Mouse (Mus musculus) left cerebral cortex, adult 18-20 months (tissue): ENCODE measurements around the gene Klhl3. TPM values are rescaled to one million over a fixed set of nuclear protein-coding genes. Genes with fewer than 3 reads are reported as not detected.
"Not testable (repeated sequence)": the region's sequence is repeated elsewhere in the genome, so short reads cannot be mapped to it uniquely, and the experiment has no call there.

Experiments
- DNase-seq, 2 experiments: peaks; one replicate each; pipeline ENCODE4 v3.0.0; 2021 to 2022; ENCODE audit warnings: low spot score in 2 of 2, mixed read lengths in 1 of 2
- long read RNA-seq, 2 experiments: library from polyadenylated mRNA; stranded (forward); transcript quantifications; one replicate each; pipeline ENCODE4 v2.0.0; 2021
- total RNA-seq, 2 experiments: library from RNA; stranded (reverse); gene quantifications; 2 replicates each; pipeline ENCODE4 v1.2.3; 2021

Klhl3 gene
- total RNA-seq, result 10 to 100 TPM; 30.1 to 33.9 TPM
- long read RNA-seq, experiment 1, partial matches to known transcripts, result 0 of 6 reads
- long read RNA-seq, experiment 1, other reads (novel, unspliced or antisense), result 6 of 6 reads
- long read RNA-seq, experiment 2, partial matches to known transcripts, result 0 of 6 reads
- long read RNA-seq, experiment 2, other reads (novel, unspliced or antisense), result 6 of 6 reads

DNA sequence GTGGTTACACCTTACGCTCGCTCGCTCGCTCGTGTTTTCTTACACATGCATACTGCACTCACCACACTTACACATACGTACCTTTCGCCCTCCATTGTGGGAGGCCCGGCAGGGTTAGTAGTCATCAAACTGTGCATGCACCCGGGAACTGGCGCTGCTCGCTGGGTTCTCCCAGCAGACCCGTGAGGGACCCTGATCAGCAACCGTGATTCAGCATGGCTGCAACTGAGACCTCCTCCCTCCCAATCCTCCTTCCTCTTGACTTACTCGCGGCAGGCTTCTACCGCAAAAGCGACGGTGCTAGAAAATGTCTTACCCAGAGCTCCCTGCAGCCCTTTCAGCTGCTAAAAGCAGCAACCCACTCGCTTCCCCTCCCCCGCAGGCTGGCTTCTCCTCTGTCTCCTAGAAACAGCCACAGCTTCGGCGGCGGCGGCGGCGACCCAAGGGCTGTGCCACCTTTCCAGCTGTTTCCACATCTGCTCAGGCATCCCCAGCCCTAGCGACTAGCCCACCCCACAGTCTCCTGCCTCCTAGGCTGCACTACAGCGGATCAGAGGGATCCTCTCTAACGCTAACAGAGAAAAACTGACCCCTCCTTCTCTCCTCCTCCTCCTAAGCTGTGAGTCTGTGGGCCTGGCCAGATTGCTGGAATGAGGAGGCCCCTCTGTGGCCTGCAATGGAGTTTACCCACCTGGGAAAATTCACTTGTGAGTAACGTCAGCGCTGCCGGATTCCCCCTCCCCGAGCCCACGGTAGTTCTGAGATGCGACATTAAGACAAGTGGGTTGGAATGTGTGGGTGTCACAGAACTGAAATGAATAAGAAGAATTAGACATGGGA lies at the start of gene Klhl3:
Klhl3 (minus strand) TSS at position 532 of the 840 bp plus-strand sequence.
- peak; percentile 79 to 89 for DNase-seq

DNA sequence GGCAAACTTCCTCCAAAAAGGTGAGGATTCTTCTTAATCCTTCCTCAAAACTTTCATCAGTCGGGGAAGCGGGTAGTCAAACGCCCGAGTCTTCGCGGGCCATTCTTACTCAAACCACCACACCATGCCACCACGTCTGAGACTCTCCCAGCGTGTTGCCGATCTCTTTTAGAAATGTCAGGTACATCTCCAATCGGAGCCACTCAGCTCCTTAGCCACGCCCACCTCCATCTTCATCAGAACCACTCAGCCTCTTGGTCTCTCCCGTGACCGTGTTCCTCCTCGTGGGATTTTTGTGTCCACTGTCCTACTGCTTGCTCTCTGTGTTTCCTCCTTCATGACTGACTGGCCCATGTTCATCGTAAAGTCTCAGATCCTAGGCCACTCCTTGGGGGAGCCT lies 47.4 kb upstream of the Klhl3 start:
- DNase-seq, result no peak

DNA sequence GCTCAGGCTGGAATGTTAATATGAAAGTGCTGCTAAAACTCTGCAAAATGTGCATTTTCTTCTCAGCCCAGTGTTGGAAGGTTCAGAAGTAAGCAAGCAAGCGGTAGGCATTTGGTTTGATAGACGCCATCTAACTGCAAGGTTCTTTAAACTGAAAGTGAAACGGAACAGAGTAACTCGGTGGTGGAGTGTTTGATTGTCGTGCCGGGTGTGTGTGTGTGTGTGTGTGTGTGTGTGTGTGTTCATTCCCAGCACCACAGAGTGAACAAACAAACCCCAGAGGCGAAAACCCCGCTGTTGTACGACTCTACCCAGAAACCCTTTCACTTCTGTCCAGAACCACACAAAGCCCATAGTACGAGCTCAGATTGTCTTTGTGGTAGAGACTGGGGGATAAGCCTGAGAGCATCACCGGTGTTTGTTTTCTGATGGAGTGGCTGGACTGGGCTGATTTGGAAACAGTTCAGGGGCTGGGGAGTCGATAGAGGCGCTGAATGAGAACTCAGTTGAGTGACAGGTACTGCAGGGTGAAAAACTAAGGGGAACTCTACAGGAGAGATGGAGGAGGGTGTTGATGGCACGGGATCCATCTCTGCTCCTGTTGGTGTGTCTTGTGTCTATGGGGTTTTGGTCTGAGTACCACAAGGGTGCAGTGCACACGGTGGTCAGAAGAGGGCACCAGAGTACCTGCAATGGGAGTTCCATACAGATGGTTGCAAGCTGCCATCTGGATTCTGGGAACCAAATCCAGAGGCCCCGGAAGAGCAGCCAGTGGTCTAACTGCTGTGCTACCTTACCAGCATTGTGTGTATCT lies 44.9 kb upstream of the Klhl3 start:
- DNase-seq, result peak; percentile 86 to 88

DNA sequence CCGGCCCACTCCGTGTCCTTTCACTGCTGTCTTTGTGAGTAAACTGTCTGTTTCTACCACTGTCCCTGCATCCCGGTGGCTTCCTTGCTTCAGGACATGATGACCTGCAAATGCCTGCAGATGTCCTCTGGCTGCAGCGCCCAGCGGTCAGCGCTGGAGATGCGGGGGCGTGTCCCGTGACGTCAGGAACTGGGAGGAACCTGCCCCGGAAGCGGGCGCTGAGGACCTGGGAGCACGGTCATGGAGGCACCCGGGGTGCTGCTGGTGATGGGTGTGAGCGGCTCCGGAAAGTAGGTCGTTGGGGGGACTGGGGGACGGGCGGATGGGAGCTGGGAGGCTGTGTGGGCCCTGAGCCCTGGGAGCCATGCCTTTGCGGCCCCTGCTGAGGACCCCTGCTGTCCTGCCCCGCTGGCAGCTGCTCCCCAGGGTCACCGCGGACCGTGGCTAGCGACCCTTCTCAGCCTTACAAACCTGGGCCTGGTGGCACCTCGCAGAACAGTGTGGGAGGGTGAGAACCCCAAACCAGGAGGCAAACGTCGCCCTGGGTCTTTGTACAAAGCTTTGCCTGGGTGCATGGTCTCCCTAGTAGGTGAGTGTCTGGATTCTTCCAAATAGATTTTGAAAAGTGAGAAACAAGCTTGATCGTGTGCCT lies 44.2 kb upstream of the Klhl3 start, which contains the start of gene Idnk:
Idnk (plus strand) TSS at position 203 of the 652 bp plus-strand sequence.
- peak; percentile 85 to 90 for DNase-seq

DNA sequence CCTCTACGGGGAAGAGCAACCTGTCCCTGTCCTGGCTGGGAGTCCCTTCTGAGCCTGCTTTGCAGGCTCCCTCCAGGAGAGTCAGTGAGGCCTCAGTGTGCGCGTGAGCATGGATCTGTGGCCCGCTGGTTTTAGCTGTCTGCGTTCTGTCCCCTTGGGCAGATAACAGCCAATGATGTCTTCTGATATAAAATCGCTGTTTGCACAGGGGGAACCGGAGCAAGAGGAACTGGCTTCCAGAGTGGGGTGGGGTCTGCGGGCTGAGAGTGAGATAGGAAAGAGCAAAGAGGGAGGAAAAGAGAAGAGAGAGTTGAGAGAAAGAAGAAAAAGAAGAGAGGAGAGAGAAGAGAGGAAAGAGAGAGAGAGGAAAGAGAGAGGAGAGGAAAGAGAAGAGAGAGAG lies 43.6 kb upstream of the Klhl3 start:
- peak in 1 of 2 experiments; percentile 24 for DNase-seq

DNA sequence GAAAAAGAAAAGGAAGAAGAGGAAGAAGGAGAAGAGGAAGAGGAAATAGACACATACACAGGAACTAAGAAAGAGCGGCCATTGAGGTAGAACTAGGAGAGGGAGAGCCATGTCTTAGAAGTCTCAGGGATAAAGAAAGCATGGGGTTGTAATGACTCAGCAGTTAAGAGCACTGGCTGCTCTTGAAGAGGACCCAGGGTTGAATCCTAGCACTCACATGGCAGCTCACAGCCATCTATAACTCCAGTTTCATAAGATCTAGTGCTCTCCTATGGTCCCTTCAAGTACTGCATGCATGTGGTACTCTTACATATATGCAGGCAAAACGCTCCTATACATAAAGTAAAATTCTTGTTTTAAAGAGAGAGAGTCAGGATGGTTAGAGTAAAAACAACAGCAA lies 42.6 kb upstream of the Klhl3 start:
- no peak for DNase-seq

DNA sequence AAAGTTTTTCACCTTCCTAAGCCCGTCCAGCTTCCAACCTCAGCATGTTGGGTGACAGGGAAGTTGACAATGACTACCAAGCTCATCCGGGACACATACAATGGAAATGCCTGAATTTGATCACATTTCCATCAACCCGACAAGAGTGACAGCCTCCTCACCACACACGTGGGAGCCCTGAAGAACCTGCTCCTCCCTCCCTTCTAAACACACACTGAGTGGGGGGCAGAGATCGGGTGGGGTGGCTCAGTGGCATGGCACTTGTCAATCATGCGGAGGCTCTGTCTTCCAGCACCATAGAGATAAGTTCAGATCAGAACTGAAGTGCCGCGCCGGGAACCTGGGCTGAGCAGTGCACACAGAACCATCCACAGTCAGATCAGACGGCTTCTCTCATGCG lies 37.0 kb upstream of the Klhl3 start:
- DNase-seq, result no peak

DNA sequence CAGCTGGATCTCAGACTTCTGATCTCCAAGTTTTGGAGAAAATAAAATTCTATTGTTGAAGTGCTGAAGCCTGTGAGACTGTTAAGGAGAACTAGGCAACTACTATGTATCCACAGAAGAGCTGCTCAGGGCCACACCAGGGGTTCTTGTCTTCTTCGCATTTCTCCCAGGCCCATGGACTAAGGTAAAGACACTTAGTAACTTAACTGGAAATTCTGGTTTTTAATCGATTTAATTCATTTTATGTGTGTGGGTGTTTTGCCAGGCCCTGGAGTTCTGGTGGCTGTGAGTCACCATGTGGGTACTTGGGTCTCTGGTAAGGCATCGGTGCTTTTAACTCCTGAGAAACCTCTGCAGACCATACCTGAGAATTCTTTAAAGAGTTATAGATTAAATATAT lies 36.2 kb upstream of the Klhl3 start:
- no peak for DNase-seq

DNA sequence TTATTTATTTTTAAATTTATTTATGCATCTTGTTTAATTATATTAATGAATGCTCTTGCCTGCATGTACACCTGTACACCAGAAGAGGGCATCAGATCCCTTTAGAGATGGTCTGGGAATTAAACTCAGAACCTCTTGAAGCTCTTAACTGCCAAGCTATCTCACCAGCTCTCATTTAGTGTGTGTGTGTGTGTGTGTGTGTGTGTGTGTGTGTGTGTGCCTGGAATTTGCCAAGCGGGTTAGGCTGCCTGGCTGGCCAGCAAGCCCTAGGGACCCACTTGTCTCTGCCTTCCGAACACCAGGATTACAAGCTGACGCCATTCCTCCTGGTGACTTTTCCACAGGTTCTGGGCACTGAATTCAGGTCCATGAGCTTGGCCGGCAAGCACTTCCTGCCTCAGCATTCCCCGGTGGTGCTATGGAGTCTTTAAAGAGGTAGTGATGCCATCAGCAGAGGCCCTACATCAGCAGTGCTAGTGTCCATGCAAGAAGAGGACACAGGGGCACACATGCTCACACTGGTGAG lies 35.7 kb upstream of the Klhl3 start:
- no peak for DNase-seq

DNA sequence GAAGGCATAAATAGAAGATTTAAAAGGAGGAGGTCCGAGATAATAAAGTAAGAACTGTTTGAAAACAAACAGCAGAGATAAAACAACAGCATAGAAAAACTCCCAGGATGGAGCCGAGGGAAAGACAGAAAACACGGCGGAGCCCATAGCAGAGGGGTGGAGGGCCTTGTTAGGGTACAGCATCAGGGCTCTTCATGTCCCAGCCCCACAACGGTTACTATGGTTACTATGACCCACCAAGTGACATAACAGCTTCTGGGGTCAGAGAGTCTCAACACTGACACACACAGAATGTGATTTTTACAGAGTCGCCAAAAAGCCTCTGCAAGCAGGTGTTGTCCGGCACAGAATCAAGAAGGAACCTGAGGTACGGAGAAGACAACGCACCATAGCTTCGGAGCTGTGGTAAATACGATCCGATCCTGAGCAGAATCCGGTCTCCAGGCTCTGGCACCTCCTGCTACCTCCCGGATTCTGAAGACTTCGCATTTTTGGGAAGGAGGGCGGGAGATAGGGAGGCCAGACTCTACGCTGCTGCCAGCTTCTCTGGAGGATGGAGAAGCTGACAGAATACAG lies 35.0 kb upstream of the Klhl3 start:
- DNase-seq, result peak; percentile 40 to 49

DNA sequence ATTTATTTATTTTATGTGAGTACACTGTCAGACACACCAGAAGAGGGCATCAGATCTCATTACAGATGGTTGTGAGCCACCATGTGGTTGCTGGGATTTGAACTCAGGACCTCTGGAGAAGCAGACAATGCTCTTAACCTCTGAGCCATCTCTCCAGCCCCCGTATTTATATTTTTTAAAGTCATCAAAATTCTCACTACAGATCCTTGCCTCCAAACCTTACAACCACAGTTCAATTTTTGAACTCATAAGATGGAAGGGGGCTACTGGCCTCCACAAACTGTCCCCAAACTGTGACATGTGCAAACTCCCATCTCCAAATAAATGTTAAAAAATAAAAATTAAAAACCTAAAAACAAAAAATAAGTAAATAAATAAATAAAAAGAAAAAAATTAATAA lies 34.4 kb upstream of the Klhl3 start:
- no peak for DNase-seq

DNA sequence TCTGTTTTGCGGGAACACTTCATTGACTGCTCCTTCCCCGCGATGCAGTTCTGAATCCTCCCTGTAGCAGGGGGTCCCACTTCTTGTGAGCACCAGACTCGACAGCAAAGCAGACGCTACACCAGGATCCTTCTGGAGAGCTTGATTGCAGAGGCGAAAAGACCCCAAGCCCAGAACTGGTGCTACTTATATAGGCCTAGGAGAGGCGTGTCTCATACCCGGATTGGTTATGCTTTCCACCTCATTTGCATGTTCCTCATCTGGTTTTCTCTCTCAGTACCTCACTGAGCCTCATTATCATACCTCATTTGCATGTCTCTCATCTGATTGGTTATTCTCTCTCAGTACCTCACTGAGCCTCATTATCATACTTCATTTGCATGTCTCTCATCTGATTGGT lies 33.2 kb upstream of the Klhl3 start:
- DNase-seq, result not testable (repeated sequence)

DNA sequence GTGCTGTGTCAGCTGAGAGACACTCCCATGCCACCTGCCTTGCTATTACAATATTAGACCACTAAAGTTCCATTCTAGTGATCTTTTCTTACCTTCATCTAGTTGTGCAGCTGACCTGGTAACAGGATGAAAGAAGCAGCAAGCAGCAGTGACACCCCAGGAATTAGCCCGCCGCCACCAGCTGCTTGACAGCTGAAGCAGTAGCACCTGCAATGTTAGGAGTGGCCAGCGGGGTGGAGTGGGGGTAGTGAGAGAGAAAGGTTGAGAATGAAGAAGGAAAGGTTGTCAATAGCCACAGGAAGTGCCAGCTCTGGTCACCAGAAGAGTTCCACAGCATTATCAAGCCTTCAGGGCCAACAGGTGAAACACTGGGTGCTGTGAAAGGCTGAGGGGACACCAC lies 18.3 kb upstream of the Klhl3 start:
- no peak for DNase-seq

DNA sequence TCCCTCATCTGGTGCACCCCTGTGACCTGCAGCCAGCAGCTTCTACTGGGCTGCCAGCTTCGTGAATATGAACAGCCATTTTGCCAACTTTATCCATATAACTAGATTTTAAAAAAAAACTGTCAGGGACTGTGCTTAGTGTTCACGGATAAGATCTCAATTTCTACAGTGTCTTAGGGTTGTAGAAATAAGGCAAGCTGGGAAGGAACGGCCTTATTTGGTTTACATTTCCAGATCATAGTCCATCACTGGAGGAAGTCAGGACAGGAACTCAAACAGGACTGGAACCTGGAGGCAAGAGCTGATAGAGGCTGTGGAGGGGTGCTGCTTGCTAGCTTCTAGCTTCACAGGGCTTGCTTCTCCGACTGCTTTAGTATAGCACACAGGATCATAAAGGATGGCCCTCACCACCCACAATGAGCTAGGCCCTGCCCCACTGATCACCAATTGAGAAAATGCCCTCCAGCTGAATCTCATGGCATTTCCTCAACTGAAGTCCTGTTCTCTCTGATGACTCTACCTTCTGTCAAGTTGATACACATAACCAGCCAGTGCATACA lies 16.4 kb upstream of the Klhl3 start:
- DNase-seq, result no peak

DNA sequence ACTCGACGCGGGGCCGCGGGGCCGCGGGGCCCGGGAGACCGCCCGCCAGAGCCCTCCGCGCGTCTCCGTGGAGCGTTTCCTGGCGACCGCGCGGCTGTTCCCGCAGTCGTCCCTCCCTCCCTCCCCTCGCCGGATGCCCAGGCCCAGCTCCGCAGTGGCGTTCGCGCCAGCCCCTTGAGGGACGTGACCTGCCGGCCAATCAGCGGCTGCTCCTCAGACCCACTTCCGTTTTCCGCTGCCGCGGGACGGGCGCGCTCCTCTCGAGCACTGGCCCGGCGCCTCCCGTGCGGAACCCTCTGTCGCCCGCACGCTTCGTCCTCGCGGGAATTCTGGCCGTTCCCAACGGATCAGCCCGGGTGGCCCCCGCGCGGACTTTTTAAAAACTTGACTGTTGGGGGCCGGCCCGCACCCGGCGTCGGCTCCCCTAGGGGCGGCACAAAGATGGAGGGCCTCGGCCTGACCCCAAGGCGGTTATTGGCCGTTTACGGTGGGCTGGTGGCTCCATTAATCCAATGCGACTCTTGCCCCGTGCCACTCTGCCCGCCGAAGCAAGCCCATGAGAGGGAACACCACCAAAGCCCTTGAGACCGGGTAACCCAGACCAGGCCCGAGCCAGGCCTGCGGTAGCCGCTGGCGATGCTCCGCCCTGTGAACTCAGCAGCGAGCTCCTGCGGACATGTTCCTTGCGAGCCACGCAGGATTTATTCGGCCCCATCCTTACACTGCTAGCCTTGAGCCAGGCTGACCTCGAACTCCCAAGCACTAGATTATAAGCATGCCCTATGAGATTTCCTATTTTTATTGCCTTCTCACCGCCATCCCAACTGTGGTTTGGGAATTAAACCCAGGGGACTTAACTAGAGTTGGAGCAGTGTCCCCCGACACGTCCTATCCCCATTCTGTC lies 15.6 kb upstream of the Klhl3 start:
- peak; percentile 94 to 97 for DNase-seq

DNA sequence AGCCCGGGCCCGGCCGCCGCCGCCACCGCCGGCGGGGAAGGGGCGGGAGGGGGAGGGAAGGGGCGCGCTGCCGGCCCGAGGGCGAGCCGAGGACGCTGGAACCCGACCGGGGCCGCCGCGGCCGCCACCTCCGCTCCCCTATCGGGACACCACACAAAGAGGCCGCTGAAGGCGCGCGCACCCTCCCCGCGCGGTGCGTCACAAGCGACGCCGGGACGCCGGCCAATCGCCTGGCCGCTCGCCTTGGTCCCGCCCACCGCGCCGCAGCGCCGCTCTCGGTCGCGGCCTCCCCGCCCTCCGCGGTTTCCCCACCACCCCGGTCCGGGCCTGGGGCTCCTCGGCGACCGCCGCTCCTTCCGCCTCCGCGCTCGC lies 15.0 kb upstream of the Klhl3 start, which contains the start of gene Hnrnpa0:
Hnrnpa0 (minus strand) TSS at position 161 of the 372 bp plus-strand sequence.
- peak; percentile 91 to 94 for DNase-seq

DNA sequence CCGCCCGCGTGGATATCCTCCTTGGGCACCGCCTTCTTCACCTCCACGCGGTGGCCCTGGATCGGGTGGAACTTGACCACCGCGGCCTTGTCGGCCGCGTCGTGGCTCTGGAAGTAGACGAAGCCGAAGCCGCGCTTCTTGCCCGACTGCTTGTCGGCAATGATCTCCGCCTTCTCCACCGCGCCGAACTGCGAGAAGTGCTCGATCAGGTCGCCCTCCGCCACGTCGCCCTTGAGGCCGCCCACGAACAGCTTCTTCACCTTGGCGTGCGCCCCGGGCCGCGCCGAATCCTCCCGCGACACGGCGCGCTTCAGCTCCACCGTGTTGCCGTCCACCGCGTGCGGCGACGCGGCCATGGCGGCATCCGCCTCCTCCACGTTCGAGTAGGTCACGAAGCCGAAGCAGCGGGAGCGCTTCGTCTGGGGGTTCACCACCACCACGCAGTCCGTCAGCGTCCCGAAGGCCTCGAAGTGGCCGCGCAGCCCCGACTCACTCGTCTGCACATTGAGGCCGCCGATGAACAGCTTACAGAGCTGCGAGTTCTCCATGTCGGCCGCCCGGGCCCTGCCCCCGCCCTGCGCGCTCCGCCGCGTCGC lies 14.5 kb upstream of the Klhl3 start:
- peak; percentile 45 to 74 for DNase-seq

DNA sequence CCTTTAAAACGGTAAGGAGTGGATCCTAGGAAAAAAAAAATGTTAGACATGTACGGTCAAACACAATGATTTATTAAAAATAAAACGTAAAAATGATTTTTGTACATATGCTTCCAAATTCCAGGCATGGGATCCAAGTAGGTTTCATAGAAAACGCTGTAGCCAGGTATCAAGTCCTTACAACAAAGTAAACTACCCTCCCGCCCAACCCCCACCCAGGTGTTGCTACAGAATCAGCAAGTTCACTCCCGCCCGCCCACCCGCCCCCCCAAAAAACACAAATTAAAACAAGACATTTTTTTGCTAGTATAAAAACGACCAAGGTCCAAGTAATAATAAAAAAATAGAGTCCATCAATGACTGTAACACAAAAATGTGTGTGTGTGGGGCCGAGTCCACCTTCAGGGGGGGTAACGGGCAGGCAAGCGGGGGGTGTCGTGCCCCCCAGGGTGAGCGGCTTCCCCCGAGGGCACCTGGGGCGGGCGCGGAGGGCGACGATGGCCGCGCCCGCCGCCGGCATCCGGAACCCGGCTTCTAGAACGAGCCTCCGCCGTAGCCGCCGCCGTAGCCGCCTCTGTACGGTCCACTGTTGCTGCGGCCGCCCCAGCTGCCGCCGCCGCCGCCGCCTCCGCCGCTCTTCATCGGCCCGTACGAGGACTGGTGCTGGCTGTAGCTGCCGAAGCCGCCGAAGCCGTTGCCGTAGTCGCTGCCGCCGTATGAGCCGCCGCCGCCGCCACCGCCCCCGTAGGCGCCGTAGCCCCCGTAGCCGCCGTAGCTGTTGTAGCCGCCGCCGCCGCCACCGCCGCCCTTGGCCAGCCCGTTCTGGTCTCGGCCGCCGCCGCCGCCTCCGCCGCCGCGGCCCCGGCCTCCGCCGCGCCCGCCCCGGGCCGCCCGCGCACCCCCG lies 13.7 kb upstream of the Klhl3 start:
- no peak for DNase-seq
